Mouse (Mus musculus): ENCODE data around the gene Prrt1. TPM values are rescaled to one million over a fixed set of nuclear protein-coding genes. Genes with fewer than 3 reads are reported as not detected.

Prrt1 gene
- polyA plus RNA-seq (2014; fragmentation: Nextera tagmentation; extraction: Ambion mirVana), result 0.17 and 0.20 TPM in 2 replicates

DNA sequence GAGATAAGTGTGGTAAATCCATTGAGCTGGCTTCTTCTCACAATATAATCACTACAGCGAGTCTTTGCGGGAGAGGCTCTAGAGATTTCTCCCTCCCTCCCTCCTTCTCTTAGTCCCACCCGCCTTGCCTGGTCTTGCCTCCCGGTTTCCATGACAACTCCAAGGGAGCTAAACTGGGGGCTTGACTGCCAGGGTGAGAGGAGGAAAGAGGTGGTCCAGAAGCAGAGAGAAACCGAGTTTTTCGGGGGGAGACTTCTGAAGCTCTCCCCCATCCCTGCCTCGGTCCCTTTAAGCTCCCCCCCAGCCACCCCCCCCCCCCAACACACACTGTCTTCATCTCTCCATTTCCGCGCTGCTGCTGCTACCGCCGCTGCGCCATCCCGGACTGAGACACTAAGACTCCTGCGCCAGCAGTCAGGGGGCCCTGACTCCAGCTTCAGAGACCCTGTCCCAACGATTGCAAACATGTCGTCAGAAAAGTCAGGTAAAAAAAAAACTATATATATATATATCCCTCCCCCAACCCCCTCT lies at the start of gene Prrt1:
Gene Prrt1 (plus strand): TSS at position 313 of the 531 bp plus-strand sequence.
- Histone ChIP-seq H3K9ac (ENCODE audit: low read length) (no peak within 1 kb of the TSS), H3K27me3 (ENCODE audit: control insufficient read depth, insufficient read depth, low read length) (peaks cover 31% of the 10 kb centered on the region), H3K36me3 (ENCODE audit: control insufficient read depth, insufficient read depth, low read length) (no peaks in the 10 kb centered on the region), H3K9me3 (ENCODE audit: control insufficient read depth, low read length) (no peaks in the 10 kb centered on the region), H3K4me3 (ENCODE audit: low read depth, low read length) (peak within 1 kb of the TSS; percentile 82), H3K4me2 (ENCODE audit: low read depth, severe bottlenecking) (peak within 1 kb of the TSS; percentile 94), H3K4me1 (ENCODE audit: control insufficient read depth, insufficient read depth, low read length) (peaks cover 31% of the 10 kb centered on the region), H3K27ac (replicated peaks; ENCODE audit: low read depth, low read length) (no peak within 1 kb of the TSS)
- ATAC-seq (ENCODE audit: insufficient number of reproducible peaks, low FRiP score, low TSS enrichment, low read depth), result no peak
- DNase-seq (ENCODE audit: low spot score), result peak; percentile 46
- WGBS, result under 1% methylated on average over 16 of the region's 16 CpGs

DNA sequence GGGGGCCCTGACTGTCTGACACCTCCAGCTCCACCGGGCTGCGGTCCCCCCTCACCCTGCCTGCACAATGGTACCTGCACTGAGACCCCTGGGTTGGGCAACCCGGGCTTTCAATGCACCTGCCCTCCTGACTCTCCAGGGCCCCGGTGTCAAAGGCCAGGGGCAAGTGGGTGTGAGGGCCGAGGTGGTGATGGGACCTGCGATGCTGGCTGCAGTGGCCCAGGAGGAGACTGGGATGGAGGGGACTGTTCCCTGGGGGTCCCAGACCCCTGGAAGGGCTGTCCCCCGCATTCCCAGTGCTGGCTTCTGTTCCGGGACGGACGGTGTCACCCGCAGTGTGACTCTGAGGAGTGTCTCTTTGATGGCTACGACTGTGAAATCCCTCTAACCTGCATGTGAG lies 46.8 kb upstream of the Prrt1 start:
- no peaks in the 10 kb centered on the region for H3K27me3 ChIP-seq (ENCODE audit: control insufficient read depth, insufficient read depth, low read length)
- H3K9ac ChIP-seq (ENCODE audit: low read length), result no peak overlapping the region
- ATAC-seq (ENCODE audit: insufficient number of reproducible peaks, low FRiP score, low TSS enrichment, low read depth), result no peak
- WGBS, result 81% methylated on average over 12 of the region's 12 CpGs
- H3K4me1 ChIP-seq (ENCODE audit: control insufficient read depth, insufficient read depth, low read length), result 0 out of 2 replicates have a peak, but pooled peaks cover 3% of the 10 kb centered on the region
- no peaks in the 10 kb centered on the region for H3K9me3 ChIP-seq (ENCODE audit: control insufficient read depth, low read length)
- no peak overlapping the region for H3K4me2 ChIP-seq (ENCODE audit: low read depth, severe bottlenecking)
- H3K4me3 ChIP-seq (ENCODE audit: low read depth, low read length), result no peak overlapping the region
- no peaks in the 10 kb centered on the region for H3K36me3 ChIP-seq (ENCODE audit: control insufficient read depth, insufficient read depth, low read length)
- H3K27ac ChIP-seq (replicated peaks; ENCODE audit: low read depth, low read length), result no peak overlapping the region
- no peak for DNase-seq (ENCODE audit: low spot score)

DNA sequence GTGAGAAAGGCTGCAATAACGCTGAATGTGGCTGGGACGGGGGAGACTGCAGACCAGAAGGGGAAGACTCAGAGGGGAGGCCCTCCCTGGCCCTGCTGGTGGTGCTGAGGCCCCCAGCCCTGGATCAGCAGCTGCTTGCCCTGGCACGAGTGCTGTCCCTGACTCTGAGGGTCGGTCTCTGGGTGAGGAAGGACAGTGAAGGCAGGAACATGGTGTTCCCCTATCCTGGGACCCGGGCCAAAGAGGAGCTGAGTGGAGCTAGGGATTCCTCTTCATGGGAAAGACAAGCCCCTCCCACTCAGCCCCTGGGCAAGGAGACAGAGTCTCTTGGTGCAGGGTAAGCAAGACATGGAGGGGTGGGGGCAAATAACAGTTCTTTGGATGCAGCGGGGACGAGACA lies 45.9 kb upstream of the Prrt1 start:
- no peak overlapping the region for H3K4me3 ChIP-seq (ENCODE audit: low read depth, low read length)
- no peaks in the 10 kb centered on the region for H3K27me3 ChIP-seq (ENCODE audit: control insufficient read depth, insufficient read depth, low read length)
- no peaks in the 10 kb centered on the region for H3K36me3 ChIP-seq (ENCODE audit: control insufficient read depth, insufficient read depth, low read length)
- H3K4me1 ChIP-seq (ENCODE audit: control insufficient read depth, insufficient read depth, low read length), result 0 out of 2 replicates have a peak, but pooled peaks cover 7% of the 10 kb centered on the region
- H3K9me3 ChIP-seq (ENCODE audit: control insufficient read depth, low read length), result no peaks in the 10 kb centered on the region
- WGBS, result 71% methylated on average over 7 of the region's 7 CpGs
- no peak for DNase-seq (ENCODE audit: low spot score)
- H3K27ac ChIP-seq (replicated peaks; ENCODE audit: low read depth, low read length), result no peak overlapping the region
- no peak overlapping the region for H3K4me2 ChIP-seq (ENCODE audit: low read depth, severe bottlenecking)
- no peak for ATAC-seq (ENCODE audit: insufficient number of reproducible peaks, low FRiP score, low TSS enrichment, low read depth)
- no peak overlapping the region for H3K9ac ChIP-seq (ENCODE audit: low read length)

DNA sequence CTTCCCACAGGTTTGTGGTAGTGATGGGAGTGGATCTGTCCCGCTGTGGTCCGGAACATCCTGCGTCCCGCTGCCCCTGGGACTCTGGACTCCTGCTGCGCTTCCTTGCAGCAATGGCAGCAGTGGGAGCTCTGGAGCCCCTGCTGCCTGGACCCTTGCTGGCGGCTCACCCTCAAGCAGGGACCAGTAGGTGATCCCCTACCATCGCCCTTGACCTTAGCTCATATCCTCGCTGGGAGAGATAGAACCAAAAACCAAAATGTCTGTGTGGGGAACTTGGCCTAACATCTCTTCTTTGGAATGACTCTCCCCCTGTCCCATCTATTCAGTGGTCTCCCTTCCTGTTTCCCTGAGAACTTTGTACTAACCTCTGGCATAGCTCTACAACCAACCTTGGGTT lies 45.5 kb upstream of the Prrt1 start:
- Histone ChIP-seq H3K9me3 (ENCODE audit: control insufficient read depth, low read length) (no peaks in the 10 kb centered on the region), H3K27ac (replicated peaks; ENCODE audit: low read depth, low read length) (no peak overlapping the region)

DNA sequence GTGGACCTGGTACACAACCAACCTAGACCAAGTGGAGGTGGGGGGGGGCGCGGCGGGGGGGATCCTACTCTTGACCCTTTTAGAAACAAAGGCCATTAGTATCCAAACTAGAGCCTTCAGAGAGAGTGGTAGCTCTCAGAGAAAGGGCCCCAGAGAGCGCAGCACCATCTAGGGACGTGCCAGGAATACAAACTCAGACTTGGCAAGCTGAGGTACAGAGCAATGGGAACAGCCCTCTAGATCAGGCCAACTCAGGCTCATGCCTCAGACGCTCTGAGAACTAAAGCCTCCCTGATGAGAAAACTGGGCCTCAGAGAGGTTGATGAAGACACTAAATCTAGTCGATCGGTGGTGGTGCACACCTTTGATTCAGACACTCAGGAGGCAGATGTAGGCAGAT lies 44.2 kb upstream of the Prrt1 start:
- DNase-seq (ENCODE audit: low spot score), result no peak
- Histone ChIP-seq H3K4me3 (ENCODE audit: low read depth, low read length) (no peak overlapping the region), H3K4me1 (ENCODE audit: control insufficient read depth, insufficient read depth, low read length) (peaks cover 21% of the 10 kb centered on the region), H3K27me3 (ENCODE audit: control insufficient read depth, insufficient read depth, low read length) (no peaks in the 10 kb centered on the region), H3K9ac (ENCODE audit: low read length) (no peak overlapping the region), H3K9me3 (ENCODE audit: control insufficient read depth, low read length) (no peaks in the 10 kb centered on the region), H3K4me2 (ENCODE audit: low read depth, severe bottlenecking) (no peak overlapping the region), H3K36me3 (ENCODE audit: control insufficient read depth, insufficient read depth, low read length) (no peaks in the 10 kb centered on the region), H3K27ac (replicated peaks; ENCODE audit: low read depth, low read length) (no peak overlapping the region)
- 93% methylated on average over 8 of the region's 8 CpGs for WGBS
- ATAC-seq (ENCODE audit: insufficient number of reproducible peaks, low FRiP score, low TSS enrichment, low read depth), result no peak

More for the DNA sequence above, 45.5 kb upstream of the Prrt1 start:
- Histone ChIP-seq H3K4me1 (ENCODE audit: control insufficient read depth, insufficient read depth, low read length) (0 out of 2 replicates have a peak, but pooled peaks cover 9% of the 10 kb centered on the region), H3K36me3 (ENCODE audit: control insufficient read depth, insufficient read depth, low read length) (no peaks in the 10 kb centered on the region), H3K9ac (ENCODE audit: low read length) (no peak overlapping the region), H3K4me3 (ENCODE audit: low read depth, low read length) (no peak overlapping the region), H3K4me2 (ENCODE audit: low read depth, severe bottlenecking) (no peak overlapping the region), H3K27me3 (ENCODE audit: control insufficient read depth, insufficient read depth, low read length) (no peaks in the 10 kb centered on the region)
- ATAC-seq (ENCODE audit: insufficient number of reproducible peaks, low FRiP score, low TSS enrichment, low read depth), result no peak
- no peak for DNase-seq (ENCODE audit: low spot score)
- 86% methylated on average over 8 of the region's 8 CpGs for WGBS

DNA sequence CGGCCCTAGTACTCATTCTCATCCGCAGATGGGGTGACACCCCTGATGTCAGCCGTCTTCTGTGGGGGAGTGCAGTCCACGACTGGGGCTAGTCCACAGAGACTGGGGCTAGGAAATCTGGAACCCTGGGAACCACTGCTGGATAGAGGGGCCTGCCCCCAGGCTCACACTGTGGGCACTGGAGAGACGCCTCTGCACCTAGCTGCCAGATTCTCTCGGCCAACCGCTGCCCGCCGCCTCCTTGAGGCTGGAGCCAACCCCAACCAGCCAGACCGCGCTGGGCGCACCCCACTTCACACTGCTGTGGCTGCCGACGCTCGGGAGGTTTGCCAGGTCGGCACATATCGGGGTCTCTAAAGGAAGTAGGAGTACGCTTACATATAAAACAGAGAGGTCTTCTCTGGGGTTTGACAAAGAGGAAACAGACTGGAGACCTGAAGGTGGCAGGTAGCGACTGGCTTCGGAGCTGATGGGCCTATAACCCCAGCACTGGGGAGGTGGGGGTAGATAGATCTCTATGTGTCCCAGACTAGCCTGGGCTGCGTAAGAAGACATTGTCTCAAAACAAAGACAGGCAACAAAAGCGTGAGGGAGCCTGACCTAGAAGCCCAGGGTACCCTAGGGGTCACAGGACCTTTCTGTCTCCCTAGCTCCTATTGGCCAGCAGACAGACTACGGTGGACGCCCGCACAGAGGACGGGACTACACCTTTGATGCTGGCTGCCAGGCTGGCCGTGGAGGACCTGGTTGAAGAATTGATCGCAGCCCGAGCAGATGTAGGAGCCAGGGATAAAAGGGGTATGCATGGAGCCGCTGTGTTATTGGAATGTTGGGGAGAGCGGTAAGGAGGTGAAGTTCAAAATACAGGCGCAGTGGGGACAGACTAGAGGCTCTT lies 43.2 kb upstream of the Prrt1 start:
- ATAC-seq (ENCODE audit: insufficient number of reproducible peaks, low FRiP score, low TSS enrichment, low read depth) (peak; percentile 2; the same call in 1 of the 2 replicates), DNase-seq (ENCODE audit: low spot score) (peak; percentile 36)
- no peaks in the 10 kb centered on the region for H3K36me3 ChIP-seq (ENCODE audit: control insufficient read depth, insufficient read depth, low read length)
- H3K4me3 ChIP-seq (ENCODE audit: low read depth, low read length), result peak overlapping the region; percentile 74
- 27% methylated on average over 32 of the region's 32 CpGs for WGBS
- H3K27me3 ChIP-seq (ENCODE audit: control insufficient read depth, insufficient read depth, low read length), result no peaks in the 10 kb centered on the region
- H3K9me3 ChIP-seq (ENCODE audit: control insufficient read depth, low read length), result no peaks in the 10 kb centered on the region
- H3K9ac ChIP-seq (ENCODE audit: low read length), result peak overlapping the region; percentile 92
- H3K27ac ChIP-seq (replicated peaks; ENCODE audit: low read depth, low read length), result peak overlapping the region; percentile 94
- H3K4me2 ChIP-seq (ENCODE audit: low read depth, severe bottlenecking), result peak overlapping the region; percentile 89
- peaks cover 31% of the 10 kb centered on the region for H3K4me1 ChIP-seq (ENCODE audit: control insufficient read depth, insufficient read depth, low read length)

DNA sequence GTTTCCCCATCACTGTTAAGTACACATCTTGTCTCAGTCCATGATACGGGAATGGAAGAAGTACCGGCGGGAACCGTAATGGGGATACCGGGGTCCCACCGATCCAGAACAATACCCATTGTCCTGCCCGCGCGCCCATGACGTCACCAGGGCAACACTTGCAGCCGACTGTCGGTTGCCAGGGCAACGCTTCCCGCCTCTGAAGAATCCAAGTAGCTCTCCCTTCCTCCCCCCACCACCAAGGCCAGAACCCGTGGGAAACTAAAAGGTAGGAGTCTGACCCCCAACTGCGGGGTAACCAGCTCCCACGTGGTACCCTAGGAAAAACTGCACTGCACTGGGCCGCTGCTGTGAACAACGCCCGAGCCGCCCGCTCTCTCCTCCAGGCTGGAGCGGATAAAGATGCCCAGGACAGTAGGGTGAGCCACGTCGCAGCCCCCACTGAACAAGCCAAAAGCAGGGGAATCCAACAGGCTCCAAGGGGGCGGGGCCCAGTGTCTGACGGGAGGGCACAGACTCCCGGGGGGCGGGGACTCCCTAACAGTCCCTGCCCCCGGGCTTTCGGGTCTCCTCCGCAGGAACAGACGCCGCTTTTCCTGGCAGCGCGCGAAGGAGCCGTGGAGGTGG lies 42.4 kb upstream of the Prrt1 start:
- H3K9ac ChIP-seq (ENCODE audit: low read length), result peak overlapping the region; percentile 92
- no peaks in the 10 kb centered on the region for H3K9me3 ChIP-seq (ENCODE audit: control insufficient read depth, low read length)
- no peaks in the 10 kb centered on the region for H3K36me3 ChIP-seq (ENCODE audit: control insufficient read depth, insufficient read depth, low read length)
- peak; percentile 94 for DNase-seq (ENCODE audit: low spot score)
- peak overlapping the region; percentile 94 for H3K27ac ChIP-seq (replicated peaks; ENCODE audit: low read depth, low read length)
- H3K4me1 ChIP-seq (ENCODE audit: control insufficient read depth, insufficient read depth, low read length), result peaks cover 36% of the 10 kb centered on the region
- peak overlapping the region; percentile 74 for H3K4me3 ChIP-seq (ENCODE audit: low read depth, low read length)
- H3K4me2 ChIP-seq (ENCODE audit: low read depth, severe bottlenecking), result peak overlapping the region; percentile 89
- H3K27me3 ChIP-seq (ENCODE audit: control insufficient read depth, insufficient read depth, low read length), result no peaks in the 10 kb centered on the region
- ATAC-seq (ENCODE audit: insufficient number of reproducible peaks, low FRiP score, low TSS enrichment, low read depth), result peak; percentile 80
- under 1% methylated on average over 38 of the region's 38 CpGs for WGBS

DNA sequence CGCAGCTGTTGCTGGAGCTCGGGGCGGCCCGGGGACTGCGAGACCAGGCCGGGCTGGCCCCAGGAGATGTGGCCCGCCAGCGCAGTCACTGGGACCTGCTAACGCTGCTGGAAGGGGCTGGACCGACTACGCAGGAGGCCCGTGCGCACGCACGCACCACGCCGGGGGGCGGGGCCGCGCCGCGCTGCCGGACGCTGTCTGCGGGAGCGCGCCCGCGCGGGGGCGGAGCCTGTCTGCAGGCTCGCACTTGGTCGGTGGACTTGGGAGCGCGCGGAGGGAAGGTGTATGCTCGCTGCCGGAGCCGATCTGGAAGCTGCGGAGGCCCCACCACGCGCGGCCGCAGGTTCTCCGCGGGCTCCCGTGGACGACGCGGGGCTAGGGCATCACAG lies 41.9 kb upstream of the Prrt1 start:
- DNase-seq (ENCODE audit: low spot score) (peak; percentile 97), ATAC-seq (ENCODE audit: insufficient number of reproducible peaks, low FRiP score, low TSS enrichment, low read depth) (peak; percentile 77)
- Histone ChIP-seq H3K27ac (replicated peaks; ENCODE audit: low read depth, low read length) (peak overlapping the region; percentile 94), H3K27me3 (ENCODE audit: control insufficient read depth, insufficient read depth, low read length) (no peaks in the 10 kb centered on the region), H3K36me3 (ENCODE audit: control insufficient read depth, insufficient read depth, low read length) (no peaks in the 10 kb centered on the region), H3K4me2 (ENCODE audit: low read depth, severe bottlenecking) (peak overlapping the region; percentile 89), H3K9me3 (ENCODE audit: control insufficient read depth, low read length) (no peaks in the 10 kb centered on the region), H3K4me1 (ENCODE audit: control insufficient read depth, insufficient read depth, low read length) (peaks cover 36% of the 10 kb centered on the region), H3K4me3 (ENCODE audit: low read depth, low read length) (peak overlapping the region; percentile 74), H3K9ac (ENCODE audit: low read length) (peak overlapping the region; percentile 92)
- WGBS, result under 1% methylated on average over 50 of the region's 50 CpGs
